Mouse (Mus musculus) v-Abl transformed pro-B cells (cell line): ENCODE data around the gene Vps13a.

Source experiments
- in situ Hi-C, 2 experiments: fragments of 400-800 bp; cut with MboI; formaldehyde crosslinking; loops; one replicate each; pipeline ENCODE4 v1.15.1; 2025; ENCODE audit not compliant: unreplicated experiment in 2 of 2

The Vps13a gene

DNA sequence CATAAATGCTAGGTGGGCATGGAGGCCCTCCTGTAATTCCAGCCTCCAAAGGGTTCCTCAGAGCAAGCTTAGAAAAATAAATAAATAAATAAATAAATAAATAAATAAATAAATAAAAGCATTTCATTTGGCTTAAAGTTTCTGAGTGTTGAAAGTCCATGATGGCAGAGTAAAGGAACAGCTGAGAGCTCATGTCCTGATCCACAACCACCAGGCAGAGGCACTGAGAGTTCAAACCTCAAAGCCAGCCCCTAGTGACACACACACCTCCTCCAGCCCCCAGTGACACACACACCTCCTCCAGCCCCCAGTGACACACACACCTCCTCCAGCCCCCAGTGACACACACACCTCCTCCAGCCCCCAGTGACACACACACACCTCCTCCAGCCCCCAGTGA, 3.3 kb downstream of the Vps13a start:
- in situ Hi-C loops = loop anchor here (10.0 to 25.0 kb wide), 3 partner anchors 557 to 1910 kb away; partner anchors contain the start of gene Rfk (in 1 of the 2)

DNA sequence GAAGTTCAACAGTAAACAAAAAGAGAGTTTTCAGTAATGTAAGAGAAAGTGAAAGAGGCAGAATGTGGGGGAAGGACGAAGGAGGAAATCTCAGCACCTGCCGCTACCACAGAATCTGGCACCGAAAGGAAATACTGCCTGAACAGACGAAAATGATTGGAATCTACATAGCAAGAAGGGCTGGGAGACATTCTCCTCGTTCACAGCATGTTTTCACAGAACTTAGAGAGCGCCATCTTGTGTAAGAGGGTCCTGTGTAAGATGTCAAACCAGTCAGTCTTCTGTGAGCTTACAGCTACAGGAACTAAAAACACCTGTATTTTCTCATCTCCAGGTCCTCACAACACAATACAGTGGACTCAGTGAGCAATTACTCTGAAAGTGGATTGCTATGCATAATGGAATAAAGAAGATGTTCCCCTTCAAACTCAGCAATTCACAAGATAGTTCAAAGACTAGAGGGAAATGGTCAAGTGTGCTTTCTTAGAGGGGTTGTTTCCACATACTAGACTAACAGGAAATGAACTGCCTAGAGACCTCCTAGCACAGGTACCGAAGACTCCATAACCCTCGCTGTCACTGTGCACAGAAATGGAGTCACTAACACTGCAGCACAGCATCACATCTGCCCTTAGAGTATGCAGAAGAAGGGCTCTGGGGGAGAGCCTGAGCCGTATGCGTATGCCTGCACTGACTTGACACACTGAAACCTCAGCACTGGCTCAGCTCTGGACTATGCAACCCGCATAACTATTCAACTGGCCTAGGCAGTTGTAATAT, 7.3 kb downstream of the Vps13a start:
- in situ Hi-C loops = loop anchor here in 1 of 2 experiments (10.0 to 25.0 kb wide), 2 partner anchors 561 to 1839 kb away; no protein-coding TSS in a partner anchor

DNA sequence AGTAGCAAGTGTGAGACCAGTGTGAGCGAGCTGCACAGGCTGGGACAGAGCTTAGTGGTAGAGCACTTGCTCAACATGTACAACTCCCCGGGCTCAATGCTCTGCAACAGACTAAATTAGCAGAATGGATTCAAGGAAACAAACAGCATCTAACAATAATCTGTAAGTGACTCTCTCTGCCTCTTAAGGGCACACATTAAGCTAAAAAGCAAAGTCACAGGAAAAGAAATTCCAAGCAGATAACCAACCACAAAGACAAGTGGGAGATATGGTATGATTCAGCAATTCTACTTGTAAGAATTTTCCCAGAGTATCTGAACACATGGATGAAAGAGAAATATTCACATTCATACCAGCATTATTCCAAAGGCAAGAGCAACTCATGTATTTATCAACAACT, 13.3 kb downstream of the Vps13a start:
- in situ Hi-C loops = loop anchor here in 1 of 2 experiments (25.0 kb wide), 1 partner anchor 1845 kb away; no protein-coding TSS in a partner anchor

DNA sequence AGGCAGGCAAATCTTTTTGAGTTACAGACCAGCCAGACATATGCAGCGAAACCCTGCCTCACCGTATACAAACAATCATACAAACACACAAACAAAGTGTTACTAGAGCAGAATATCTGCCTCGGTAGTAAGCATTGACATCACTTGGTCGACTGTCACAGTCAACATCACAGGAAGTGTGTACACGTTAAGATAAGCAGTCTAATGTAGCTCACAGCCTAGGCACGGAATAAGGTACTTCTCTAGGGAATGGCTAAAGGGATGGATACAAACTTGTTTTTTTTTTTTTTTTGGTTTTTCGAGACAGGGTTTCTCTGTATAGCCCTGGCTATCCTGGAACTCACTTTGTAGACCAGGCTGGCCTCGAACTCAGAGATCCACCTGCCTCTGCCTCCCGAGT, 23.3 kb downstream of the Vps13a start:
- in situ Hi-C loops = loop anchor here in 1 of 2 experiments (25.0 kb wide), 1 partner anchor 1855 kb away; no protein-coding TSS in a partner anchor

DNA sequence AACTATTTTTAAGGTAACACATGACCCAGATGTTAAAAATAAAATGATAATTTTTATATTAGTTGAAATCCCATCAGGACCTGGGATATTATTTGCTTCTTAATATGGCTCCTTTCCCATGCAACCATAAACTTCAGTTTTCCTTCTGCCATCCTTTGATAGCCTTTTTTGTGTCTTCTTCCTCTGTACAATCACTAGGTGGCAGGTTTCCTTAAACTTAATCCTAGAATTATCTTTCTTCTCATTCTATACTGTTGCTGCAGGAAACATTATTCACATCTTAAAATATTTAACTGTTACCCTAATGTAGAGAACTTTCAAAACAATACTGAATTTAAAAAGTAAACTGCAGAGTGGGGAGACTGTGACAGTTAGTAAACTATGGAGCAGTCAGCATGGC, 24.9 kb downstream of the Vps13a start:
- in situ Hi-C loops = loop anchor here in 1 of 2 experiments (25.0 kb wide), 1 partner anchor 1856 kb away; no protein-coding TSS in a partner anchor

DNA sequence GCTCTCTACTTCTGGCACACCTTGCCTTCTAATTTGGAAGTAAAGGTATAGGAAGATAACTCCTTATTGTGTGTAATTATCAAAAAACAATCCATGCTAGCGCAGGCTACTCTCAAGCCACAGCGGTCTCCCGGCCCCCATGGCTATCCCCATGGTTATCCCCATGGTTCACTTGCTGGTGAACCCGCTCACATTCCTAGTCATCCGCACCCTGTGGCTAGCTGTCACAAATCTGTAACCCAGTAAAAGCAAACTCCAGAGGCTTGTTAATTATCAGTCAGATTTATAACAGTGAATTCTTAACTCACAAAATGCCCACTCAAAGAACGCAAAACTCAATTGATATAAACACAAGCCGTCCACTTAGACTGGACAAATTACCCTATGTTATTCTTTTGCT, 25.5 kb downstream of the Vps13a start:
- in situ Hi-C loops = loop anchor here in 1 of 2 experiments (25.0 kb wide), 1 partner anchor 1857 kb away; no protein-coding TSS in a partner anchor

DNA sequence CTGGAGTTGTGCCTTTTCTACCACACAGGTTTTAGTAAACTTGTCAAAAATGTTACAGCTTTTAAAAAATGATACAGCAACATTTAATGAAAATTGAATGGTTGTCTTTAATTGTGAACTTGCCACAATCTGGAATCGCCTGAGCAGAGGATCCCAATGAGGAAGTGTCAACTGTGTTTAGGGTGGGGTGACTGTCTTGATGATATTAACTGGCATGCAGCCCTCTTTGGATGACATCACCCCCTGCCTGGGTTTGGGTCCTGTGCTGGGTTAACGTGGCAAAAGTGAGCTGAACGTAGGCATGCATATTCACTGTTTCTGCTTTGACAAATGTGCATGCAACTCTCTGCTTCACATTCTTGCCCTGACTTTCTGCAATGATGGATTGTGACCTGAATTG, 27.6 kb downstream of the Vps13a start:
- in situ Hi-C loops = loop anchor here in 1 of 2 experiments (25.0 kb wide), 1 partner anchor 1859 kb away; no protein-coding TSS in a partner anchor

DNA sequence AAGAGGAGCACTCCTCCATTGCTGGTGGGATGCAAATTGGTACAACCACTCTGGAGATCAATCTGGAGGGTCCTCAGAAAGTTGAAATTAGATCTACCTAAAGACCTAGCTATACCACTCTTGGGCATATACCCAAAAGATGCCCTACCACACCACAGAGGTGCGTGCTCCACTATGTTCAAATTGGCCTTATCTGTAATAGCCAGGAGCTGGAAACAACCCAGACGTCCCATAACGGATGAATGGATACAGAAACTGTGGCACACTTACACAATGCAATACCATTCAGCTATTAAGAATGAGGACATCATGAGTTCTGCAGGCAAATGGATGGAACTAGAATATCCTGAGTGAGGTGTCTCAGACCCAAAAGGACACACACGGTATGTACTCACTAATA, 43.9 kb downstream of the Vps13a start:
- in situ Hi-C loops = no loop called here

DNA sequence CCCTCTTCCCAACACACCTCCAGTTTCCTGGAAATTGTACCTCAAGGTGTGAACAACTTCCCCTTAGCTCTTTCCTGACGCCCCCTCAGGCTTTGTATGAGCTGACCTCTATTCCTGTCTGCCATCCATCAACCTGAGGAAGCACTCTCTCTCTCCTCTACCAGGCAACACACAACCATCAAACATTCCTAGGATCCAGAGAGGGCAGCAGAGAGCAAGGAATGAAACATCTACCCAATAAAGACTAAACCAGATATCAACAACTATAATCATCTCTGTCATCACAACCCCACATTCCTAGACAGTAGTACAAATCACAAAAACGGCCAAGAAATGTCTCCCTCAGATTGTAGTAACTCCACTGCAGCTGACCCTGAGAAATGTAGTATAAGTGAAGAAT, 52.0 kb downstream of the Vps13a start:
- in situ Hi-C loops = no loop called here

DNA sequence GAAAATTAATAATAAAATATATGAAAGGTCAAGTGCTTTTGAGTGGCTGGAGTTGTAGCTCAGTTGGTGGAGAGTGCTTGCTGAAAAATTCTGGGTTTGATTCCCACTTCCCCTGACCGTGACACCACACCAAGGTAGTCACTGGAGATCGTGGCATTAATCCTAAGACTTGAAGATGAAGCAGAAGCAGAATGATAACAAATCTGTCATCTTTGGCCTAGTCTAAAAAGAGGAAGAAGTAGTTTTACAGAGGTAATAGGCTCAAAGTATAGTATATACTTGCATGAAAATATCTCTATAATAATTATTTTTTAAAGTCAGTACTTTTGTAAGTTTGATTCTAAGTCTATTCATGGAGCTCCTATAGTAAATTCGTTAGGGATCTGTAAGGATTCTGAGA, 65.5 kb downstream of the Vps13a start:
- in situ Hi-C loops = no loop called here

DNA sequence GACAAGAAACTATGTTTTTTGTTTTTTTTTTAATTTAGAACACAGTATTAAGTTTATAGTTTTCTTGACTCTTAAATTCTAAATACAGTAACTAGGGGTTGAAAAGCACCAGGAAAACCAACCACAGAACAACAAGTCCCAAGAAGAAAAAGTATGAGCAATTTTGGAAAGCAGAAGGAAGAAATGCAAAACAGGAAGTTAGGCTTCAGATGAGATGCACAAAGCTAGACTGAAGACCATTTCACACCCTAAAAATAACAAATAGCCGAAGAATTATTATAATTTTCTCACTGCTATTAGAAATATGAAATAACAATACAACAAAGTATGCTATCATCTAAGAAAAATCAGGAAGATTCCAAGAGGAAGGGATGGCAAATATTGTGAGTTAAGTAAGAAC, 78.9 kb downstream of the Vps13a start:
- in situ Hi-C loops = no loop called here

DNA sequence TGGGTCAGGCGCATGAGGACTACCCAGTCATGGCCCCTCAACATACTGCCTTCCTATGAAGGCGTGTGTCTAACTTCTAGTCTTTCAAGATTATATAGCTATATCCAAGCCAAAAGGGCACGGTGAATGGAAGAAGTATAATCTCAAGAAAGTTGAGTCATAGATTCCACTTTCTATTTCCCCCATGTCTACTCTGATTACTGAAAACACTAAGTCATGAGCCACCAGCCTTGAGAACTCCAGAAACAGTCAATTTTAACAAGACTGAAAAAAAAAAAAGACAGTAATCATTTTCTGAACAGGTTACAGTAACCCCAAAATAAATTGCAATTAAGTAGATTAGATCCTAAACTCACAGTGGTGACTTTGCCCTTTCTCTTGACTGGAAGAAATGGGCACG, 95.8 kb downstream of the Vps13a start:
- in situ Hi-C loops = no loop called here

DNA sequence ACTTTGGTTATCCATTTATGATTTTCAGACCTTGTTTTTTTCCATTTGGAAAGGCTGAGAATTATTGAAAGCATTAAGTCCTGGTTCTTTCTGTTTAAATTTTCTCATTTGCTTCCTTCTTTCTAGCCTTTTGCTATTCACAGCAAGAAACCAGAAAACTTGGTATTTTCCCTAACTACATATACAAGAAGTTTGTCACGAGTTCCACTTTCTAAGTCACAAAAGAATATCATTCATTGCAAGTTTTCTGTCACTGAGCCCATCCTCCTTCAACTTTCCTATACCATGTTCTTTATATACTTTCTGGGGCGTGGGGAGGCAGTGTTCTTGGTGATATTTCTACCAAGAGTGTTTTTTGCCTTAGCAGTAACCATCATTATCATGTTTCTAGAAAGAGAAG, 96.5 kb downstream of the Vps13a start:
- in situ Hi-C loops = no loop called here

DNA sequence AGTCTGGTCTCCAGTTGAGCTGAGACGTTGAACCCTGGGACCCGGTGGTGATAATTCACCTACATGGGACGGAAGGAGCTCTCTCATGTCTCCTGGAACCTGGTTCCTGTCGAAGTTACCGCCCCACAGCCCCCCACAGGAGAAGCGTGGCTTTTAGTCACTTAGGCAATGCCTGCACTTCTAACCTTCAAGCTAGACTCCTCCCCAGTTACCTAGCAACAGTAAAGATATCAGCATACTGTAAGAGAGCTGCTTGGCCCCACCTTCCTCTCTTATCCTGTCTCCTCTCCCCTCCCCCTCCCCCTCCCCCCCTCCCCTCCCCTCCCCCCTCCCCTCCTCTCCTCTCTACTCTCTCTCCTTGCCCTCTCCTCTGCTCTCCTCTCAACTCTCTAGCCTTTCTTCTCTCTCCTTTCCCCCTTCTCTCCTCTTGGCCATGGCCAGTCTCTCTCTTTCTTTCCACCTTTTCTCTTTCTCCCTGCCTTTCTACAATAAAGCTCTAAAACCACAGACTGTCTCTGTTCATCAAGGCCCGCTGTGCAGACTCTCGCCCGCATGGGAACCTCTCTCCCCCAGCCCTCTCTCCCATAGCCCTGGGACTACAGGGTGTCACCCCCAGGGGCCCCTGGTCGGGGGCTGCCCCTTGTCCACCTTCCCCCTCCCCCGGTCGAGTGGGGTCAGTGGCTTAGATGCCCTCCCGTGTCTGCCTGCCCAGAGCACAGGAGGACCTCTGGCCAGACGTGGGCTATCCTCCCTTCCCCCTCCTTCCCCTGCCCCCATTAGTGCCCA, 154.9 kb downstream of the Vps13a start:
- in situ Hi-C loops = no loop called here

DNA sequence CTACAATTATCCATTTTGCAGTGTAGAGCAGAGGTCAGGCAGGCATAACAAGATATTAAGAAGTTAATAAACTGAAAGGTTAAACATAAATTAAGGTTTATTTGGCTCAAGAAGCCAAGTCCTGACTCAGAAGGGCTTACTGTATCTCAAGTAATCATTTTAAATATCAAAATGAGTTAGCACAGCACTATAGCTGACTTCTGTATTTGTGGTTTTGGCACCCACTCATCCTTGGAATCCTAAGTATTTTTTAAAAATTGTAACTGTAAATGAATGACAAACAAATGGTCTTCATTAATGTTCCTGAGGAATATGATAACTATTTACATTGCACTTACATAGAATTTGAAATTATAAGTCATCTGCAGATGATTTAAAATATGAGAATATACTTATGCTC, 155.7 kb downstream of the Vps13a start:
- in situ Hi-C loops = no loop called here

DNA sequence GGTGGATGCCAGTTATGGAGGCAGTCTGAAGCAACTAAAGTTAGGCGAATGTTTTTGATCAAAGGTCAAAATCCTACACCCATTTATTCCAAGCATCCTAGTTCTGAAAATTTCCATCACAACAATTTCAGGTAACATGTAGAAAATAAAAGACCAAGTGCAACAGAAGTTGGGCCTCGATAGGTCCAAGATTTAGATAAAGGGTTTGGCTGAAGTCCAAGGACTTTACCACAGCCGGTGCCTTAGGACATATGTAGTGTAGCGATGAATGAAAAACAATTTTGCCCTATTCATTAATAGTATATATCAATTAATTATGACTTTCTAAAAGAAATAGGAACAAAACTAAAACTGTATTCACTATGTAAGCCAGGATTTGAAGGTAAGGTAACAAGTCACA, 157.6 kb downstream of the Vps13a start:
- in situ Hi-C loops = no loop called here

DNA sequence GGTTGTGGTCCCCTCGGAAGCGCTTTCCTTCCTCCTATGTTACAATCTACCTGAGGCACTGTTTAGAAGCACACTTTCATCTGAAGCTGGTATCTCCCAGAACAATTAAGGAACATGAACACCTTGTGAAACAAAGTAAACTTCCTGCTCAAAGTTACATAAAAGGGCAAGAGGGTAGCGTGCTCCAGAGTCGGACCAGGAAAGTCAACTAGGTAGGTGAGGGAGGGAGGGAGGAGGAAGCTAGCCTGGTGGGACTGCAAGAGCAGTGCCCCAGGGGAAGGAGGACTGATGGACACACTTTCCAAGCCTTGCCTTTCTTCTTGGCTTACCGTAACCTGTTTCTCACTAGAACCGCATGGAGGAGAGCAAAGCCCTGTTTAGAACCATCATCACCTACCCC, 173.1 kb downstream of the Vps13a start:
- in situ Hi-C loops = no loop called here

DNA sequence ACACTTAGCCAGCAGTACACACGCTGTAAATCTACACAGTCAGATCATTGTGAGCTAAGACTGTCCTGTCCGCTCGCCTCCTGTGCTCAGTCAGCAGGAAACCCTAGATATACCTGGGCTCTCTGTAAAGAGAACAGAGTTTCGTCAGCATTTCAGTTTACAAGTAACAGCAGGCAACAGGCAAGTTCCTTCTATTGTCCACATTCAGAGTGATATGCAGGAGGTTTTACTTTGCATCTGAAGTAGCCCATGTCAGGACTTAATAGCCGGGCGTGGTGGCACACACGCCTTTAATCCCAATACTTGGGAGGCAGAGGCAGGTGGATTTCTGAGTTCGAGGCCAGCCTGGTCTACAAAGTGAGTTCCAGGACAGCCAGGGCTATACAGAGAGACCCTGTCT, 178.7 kb downstream of the Vps13a start:
- in situ Hi-C loops = no loop called here

DNA sequence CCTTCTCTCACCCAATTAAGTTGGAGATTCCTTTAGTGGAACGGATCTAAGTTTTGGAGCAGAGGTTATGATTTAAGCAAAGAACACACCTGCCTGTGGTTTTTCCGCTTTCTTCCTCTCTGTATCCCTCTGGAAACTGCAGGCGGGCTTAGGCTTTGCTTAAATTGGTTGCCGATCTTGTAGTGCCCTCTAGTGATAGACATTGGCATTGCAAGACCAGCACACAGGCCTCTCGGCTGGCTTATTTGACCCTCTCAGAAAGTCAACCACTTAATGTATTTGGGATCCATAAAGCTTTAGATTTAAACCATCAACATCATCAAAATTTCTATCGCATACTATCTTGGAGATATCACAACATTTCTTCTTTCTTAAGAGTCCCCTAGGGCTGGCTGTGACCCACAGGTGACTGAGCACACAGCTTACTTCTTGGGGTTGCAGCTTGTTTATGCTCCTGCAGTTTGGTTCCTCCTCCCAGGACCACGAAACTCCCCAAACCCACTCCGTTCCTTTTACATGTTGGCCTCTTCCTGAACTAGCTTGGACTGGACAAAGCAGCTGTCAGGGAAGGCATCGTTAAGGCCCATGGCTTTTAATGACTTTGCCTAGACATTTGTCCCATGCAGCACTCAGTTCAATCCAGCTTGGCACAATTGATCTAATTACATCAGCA, 181.3 kb downstream of the Vps13a start:
- in situ Hi-C loops = loop anchor here (5.0 to 25.0 kb wide), 6 partner anchors 237 to 537 kb away; no protein-coding TSS in a partner anchor

DNA sequence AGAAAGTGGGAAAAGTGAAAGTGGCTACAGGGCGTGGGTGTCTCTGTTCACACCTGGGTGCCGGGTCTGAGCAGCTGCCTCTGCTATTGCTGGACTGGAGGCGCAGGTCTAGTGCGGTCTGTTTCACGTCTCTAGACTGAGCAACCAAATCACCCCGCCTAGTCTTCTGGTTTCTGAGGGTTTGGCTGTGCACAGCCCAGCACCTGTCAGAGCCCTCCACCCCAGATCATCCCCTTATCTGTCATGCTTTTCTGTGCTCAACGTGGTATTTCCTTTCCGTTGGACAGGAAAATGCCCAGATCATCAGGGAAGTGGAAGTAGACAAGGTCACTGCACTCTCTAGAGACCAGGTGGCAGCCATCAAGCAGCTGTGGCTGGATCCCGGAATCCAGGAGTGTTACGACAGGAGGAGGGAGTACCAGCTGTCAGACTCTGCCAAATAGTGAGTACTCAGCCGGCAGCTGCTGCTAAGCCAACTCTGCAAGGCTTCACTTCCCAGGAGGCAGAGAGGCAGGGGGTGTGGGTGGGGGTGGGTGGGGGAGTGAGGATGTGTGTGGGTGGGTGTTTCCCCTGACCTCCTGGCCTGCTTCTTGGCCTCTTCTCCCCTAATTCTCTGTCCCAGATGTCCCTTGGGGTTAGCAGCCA, 182.0 kb downstream of the Vps13a start:
- in situ Hi-C loops = loop anchor here (5.0 to 25.0 kb wide), 6 partner anchors 236 to 536 kb away; no protein-coding TSS in a partner anchor
